Mouse (Mus musculus) liver, adult 2 months (tissue): ENCODE results near the gene Colgalt2.

Experiments used
- CTCF ChIP-seq: fragments of 200-500 bp; IDR thresholded peaks from 2 replicates; pipeline ENCODE4 v1.5.1; 2011; ENCODE audit warnings: low read depth, low read length, control low read depth
- POLR2A ChIP-seq: fragments of 200-500 bp; IDR thresholded peaks from 2 replicates; pipeline ENCODE4 v1.6.1; 2011; ENCODE audit warnings: low read length, control low read depth; ENCODE audit not compliant: insufficient read depth; ENCODE audit errors: extremely low read depth

- TF ChIP-seq POLR2A (no peak), CTCF (no peak)
Measured at GRCm38 (mm10) chr1:152540304-152540887, 140.8 kb downstream of the Colgalt2 start.
